Mouse (Mus musculus): ENCODE results near the gene Zfp644.

- TF ChIP-seq CHD2 (IDR thresholded peaks at IDR 0.05; ENCODE audit: low read depth, low read length) (no peak), ZC3H11A (IDR thresholded peaks at IDR 0.05; ENCODE audit: borderline replicate concordance, low read depth, low read length) (no peak), ZNF384 (IDR thresholded peaks at IDR 0.05; ENCODE audit: low read depth, low read length) (no peak)
Measured at GRCm38 (mm10) chr5:106664910-106665309, 32.2 kb downstream of the Zfp644 start.
